Mouse (Mus musculus): ENCODE results near the gene Atmin.

The Atmin gene

GRCm38 (mm10) chr8:116943161-116943554, at the start of gene Atmin:
Atmin (plus strand) TSS chr8:116943393.
- peak; percentile 77 to 88 for DNase-seq

DNA sequence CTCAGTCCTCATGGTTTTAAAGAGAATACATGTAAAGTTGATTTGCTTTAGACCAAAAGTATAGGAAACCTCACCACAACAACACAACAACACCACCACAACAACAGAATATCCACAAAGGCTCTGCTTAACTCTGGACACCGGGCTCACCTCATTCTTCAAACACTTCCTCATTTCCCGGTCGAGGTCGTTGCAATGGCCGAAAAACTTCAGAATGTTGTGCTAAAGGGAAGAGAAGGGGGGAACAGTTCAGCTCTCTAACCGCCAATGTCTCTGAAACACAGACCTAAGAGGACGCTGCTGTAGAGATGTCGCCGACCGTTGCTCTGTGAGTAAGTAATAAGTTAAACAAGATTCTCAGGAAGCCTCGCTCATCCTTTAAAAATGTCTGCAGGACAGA, 49.3 kb upstream of the Atmin start:
- DNase-seq = no peak

- no peak for DNase-seq
Measured at GRCm38 (mm10) chr8:116895521-116895920, 47.7 kb upstream of the Atmin start.

DNA sequence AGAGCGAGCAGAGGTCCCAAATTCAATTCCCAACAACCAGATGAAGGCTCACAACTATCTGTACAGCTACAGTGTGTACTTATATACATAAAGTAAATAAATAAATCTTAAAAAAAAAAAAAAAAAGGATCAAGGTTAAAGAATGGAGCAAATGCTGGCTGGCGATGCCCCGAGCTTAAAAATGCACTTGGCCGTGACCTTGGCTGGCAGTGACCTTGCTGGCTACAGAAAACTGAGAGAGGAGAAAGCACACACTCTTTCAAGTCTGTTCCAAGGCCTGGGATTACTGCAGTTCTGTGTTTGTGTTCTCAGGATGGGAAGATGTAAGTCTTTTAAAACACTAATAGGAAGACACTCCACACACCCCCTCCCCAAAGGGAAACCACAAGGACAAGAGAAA, 38.5 kb upstream of the Atmin start:
- DNase-seq = no peak

- no peak for DNase-seq
Measured at GRCm38 (mm10) chr8:116905252-116905651, 37.9 kb upstream of the Atmin start.

DNA sequence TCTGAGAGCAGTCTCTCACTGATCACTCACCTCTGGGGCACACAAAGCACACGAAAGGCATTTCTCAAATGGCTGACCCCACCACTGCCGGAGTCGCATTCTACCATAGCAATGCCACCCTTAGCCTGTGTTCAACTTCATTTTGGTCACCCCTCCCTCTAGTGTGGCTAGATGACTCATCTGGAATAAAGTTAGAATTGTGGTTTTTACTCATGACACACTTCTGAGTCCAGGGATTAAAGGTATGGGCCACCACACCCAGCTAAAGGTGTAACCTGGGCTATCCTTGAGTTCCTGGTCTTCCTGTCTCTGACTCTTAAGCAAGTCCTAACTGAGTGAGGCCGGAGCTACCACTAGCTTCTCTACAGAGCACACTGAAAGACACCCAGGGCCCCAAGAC, 37.4 kb upstream of the Atmin start:
- no peak for DNase-seq

- no peak for DNase-seq
Measured at GRCm38 (mm10) chr8:116921005-116921336, 22.2 kb upstream of the Atmin start.

- DNase-seq = peak; percentile 83 to 90
Measured at GRCm38 (mm10) chr8:116921337-116922059, 21.7 kb upstream of the Atmin start, which contains the start of the genes Cmc2 and Cenpn. Cmc2 (minus strand) TSS chr8:116921455. Cenpn (plus strand) TSS chr8:116921730.

DNA sequence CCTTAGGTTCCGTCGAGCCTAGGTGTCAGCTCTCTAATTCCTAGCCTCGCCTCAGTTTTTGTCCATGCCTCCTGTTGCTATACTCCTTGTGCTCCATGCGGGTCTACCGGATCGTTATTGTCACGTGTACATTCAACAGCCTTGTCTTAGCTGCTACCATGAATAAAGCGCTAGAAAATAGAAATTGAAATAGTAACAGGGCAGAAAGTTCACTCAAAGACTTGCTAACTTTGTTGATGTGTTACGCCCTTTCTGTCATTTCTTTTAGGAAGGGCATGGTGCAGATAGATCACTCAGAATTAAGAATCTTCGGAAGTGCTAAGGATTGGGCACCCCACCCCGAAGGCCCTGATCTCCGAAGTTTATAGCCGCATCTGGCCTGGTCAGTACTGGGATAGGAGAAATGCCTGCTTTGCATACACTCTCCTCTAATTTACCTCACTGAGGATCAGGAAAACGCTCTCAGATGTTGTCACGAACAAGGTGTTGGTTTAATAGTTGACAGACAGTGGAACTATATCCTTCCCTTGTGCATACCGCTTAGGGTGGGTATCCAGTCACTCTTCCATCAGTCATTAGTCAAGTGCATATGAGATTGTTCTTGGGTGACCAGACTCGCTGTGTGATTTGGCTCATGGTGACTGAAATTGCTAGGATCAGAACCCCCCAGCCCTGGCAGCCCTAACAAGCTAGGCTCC, 21.0 kb upstream of the Atmin start:
- no peak for DNase-seq

GRCm38 (mm10) chr8:116923526-116923925, 19.7 kb upstream of the Atmin start:
- no peak for DNase-seq

GRCm38 (mm10) chr8:116927880-116928279, 15.3 kb upstream of the Atmin start:
- peak; percentile 27 to 59 for DNase-seq

DNA sequence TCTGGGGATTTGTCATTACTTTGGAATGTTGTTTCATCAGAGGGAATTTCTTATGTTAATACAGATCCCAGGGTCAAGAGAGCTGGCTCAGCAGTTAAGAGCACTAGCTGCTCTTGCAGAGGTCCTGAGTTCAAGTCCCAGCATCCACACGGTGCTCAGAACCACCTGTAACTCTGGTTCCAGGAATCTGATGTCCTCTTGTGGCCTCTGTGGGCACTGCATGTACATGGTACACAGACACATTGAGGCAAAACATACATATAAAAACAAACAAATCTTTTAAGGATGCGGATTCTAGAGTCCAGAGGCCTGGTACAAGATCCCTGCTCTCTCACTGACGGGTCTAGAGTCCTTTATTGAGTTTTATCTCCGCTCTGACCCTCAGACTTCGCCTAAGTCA, 14.6 kb upstream of the Atmin start:
- no peak for DNase-seq

GRCm38 (mm10) chr8:116934976-116935375, 8.2 kb upstream of the Atmin start:
- no peak for DNase-seq

- no peak for DNase-seq
Measured at GRCm38 (mm10) chr8:116935506-116935905, 7.7 kb upstream of the Atmin start.

- DNase-seq = no peak
Measured at GRCm38 (mm10) chr8:116942284-116943058, 722 bp upstream of the Atmin start.

GRCm38 (mm10) chr8:116943555-116944384, 577 bp downstream of the Atmin start:
- DNase-seq = peak in 1 of 2 experiments; percentile 39

GRCm38 (mm10) chr8:116944385-116944696, 1.1 kb downstream of the Atmin start:
- DNase-seq = no peak

- DNase-seq = no peak
Measured at GRCm38 (mm10) chr8:116945169-116945910, 2.1 kb downstream of the Atmin start.

GRCm38 (mm10) chr8:116946268-116946838, 3.2 kb downstream of the Atmin start:
- no peak for DNase-seq

DNA sequence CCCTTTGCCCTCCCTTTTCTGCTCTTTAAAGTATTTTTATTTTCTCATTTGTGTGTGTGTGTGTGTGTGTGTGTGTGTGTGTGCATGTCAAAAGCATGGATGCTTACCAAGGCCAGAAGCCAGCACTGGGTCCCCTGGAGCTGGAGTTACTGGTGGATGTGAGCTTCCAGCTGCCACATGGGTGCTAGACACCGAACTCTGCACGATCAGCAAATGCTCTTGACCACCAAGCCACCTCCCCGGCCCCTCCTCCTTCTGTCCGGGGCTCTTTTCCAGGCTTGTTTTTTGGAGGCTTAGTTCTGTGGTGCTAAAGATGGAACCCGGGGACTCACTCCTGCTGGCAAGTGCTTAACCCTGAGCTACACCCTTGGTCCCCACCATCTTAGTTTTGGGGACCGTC, 3.7 kb downstream of the Atmin start:
- DNase-seq = no peak

DNA sequence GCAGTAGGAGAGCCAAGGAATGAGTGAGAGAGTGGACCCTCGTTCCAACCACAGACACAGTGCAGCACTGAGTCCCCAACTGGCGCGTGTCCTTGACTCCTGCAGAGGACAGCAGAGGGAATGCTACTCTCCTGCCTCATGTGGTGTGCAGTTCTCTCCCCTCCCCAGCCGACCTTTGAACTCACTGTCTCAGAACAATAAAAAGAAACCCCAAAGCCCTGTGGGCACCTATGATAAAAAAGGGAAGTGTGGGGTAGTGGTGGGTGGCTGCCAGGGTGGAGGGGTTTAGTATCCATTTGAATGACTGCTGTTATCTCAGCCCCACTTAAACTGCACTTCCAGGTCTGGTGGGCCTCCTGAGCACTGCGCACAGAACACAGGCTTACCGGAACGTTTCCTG, 4.4 kb downstream of the Atmin start:
- DNase-seq = no peak

- DNase-seq = no peak
Measured at GRCm38 (mm10) chr8:116951369-116951768, 8.2 kb downstream of the Atmin start.
